Mouse (Mus musculus) spleen, postnatal 14 days (tissue): ENCODE data around the gene Rela.

Source experiments
- DNase-seq, 2 experiments: peaks; one replicate each; pipeline ENCODE4 v3.0.0; 2021 to 2022; ENCODE audit warnings: low spot score in 2 of 2

Gene Rela

GRCm38 (mm10) chr19:5637069-5638047 lies at the start of gene Rela:
Gene Rela, plus strand, starts transcription at chr19:5637483.
- DNase-seq = peak; percentile 73 to 82

- DNase-seq = no peak
These were observed 48.1 kb upstream of the Rela start for GRCm38 (mm10) chr19:5589159-5589558.

GRCm38 (mm10) chr19:5591888-5592287 lies 45.4 kb upstream of the Rela start:
- DNase-seq = no peak

GRCm38 (mm10) chr19:5599224-5599623 lies 38.1 kb upstream of the Rela start:
- no peak for DNase-seq

GRCm38 (mm10) chr19:5601752-5602541 lies 35.3 kb upstream of the Rela start, which contains the start of gene Rnaseh2c:
Gene Rnaseh2c, plus strand, starts transcription at chr19:5601873.
- peak; percentile 56 to 66 for DNase-seq

GRCm38 (mm10) chr19:5603664-5604063 lies 33.6 kb upstream of the Rela start:
- no peak for DNase-seq

- no peak for DNase-seq
These were observed 32.2 kb upstream of the Rela start for GRCm38 (mm10) chr19:5605126-5605525.

- DNase-seq = no peak
These were observed 31.1 kb upstream of the Rela start for GRCm38 (mm10) chr19:5606196-5606595.

GRCm38 (mm10) chr19:5607705-5608410 lies 29.4 kb upstream of the Rela start:
- no peak for DNase-seq

GRCm38 (mm10) chr19:5608707-5609106 lies 28.6 kb upstream of the Rela start:
- no peak for DNase-seq

- no peak for DNase-seq
These were observed 28.1 kb upstream of the Rela start for GRCm38 (mm10) chr19:5609171-5609546.

GRCm38 (mm10) chr19:5609547-5610404 lies 27.5 kb upstream of the Rela start, which contains the start of gene Kat5:
Gene Kat5, minus strand, starts transcription at chr19:5610237.
- DNase-seq = peak; percentile 77 to 85

- DNase-seq = peak in 1 of 2 experiments; percentile 18
These were observed 25.3 kb upstream of the Rela start for GRCm38 (mm10) chr19:5611973-5612372.

- DNase-seq = no peak
These were observed 24.4 kb upstream of the Rela start for GRCm38 (mm10) chr19:5612762-5613411.

- DNase-seq = no peak
These were observed 22.3 kb upstream of the Rela start for GRCm38 (mm10) chr19:5614953-5615352.

GRCm38 (mm10) chr19:5620007-5620406 lies 17.3 kb upstream of the Rela start:
- no peak for DNase-seq

GRCm38 (mm10) chr19:5621884-5622283 lies 15.4 kb upstream of the Rela start:
- DNase-seq = no peak

GRCm38 (mm10) chr19:5625311-5625710 lies 12.0 kb upstream of the Rela start:
- DNase-seq = no peak

GRCm38 (mm10) chr19:5629907-5630306 lies 7.4 kb upstream of the Rela start:
- DNase-seq = no peak

- DNase-seq = no peak
These were observed 5.2 kb upstream of the Rela start for GRCm38 (mm10) chr19:5632120-5632519.
